8 mouse cellular contexts compared by ENCODE assay signal in genomic region chr2:68320670-68321069, GRCm38 (mm10).
DNase-seq lines count a peak whose midpoint lies in the region; ATAC-seq and TF ChIP-seq lines count a peak whose summit lies in the region.

No protein-coding gene starts in this region.

- peaks cover 22% of the 10 kb centered on the region for H3K4me1 ChIP-seq in neural tube, embryonic 15.5 days

- no peaks in the 10 kb centered on the region for H3K27me3 ChIP-seq in neural tube, embryonic 15.5 days (replicated peaks)

- 0 out of 2 replicates have a peak, but pooled peaks have one; percentile 15 for ATAC-seq in neural tube, embryonic 15.5 days (ENCODE audit: low FRiP score)

- H3K9me3 ChIP-seq in neural tube, embryonic 15.5 days (replicated peaks): no peaks in the 10 kb centered on the region

- peak; percentile 26 for DNase-seq in adrenal gland, adult 2 months
- DNase-seq in adrenal gland, adult 8-10 months: no peak
- DNase-seq in right cerebral cortex, adult 18-20 months: peak; percentile 56
- no peak for DNase-seq in right cerebral cortex, postnatal 14 days
- peak; percentile 58 to 59 for DNase-seq in layer of hippocampus, adult 2 months (ENCODE audit: low spot score in 2 of 2)
- no peak for DNase-seq in spleen, postnatal 10 days (ENCODE audit: low spot score in 2 of 2)
- DNase-seq in spleen, adult 12 weeks (ENCODE audit: low spot score): no peak

- H3K9ac ChIP-seq in neural tube, embryonic 15.5 days (replicated peaks): 0 out of 2 replicates have a peak overlapping the region, but pooled peaks have one; percentile 5

- no peak for TF ChIP-seq CTCF in layer of hippocampus, adult 2 months (conservative IDR thresholded peaks at IDR 0.05)

- peak overlapping the region; percentile 90 for H3K27ac ChIP-seq in layer of hippocampus, adult 2 months
- peak overlapping the region; percentile 65 for H3K27ac ChIP-seq in neural tube, embryonic 15.5 days (replicated peaks)

- H3K4me3 ChIP-seq in layer of hippocampus, adult 2 months: peak overlapping the region; percentile 29
- H3K4me3 ChIP-seq in neural tube, embryonic 15.5 days (replicated peaks): no peak overlapping the region

- peak overlapping the region; percentile 36 for H3K4me2 ChIP-seq in neural tube, embryonic 15.5 days

- WGBS in neural tube, embryonic 15.5 days: 13% methylated on average over 10 of the region's 10 CpGs

- no peaks in the 10 kb centered on the region for H3K36me3 ChIP-seq in neural tube, embryonic 15.5 days

Comparison
In these comparisons a context has a peak if more than half of its experiments do, and no peak if none do; other contexts are left out.
1. DNase-seq: peak in adrenal gland, adult 2 months (single experiment), right cerebral cortex, adult 18-20 months (single experiment) and layer of hippocampus, adult 2 months (2 of 2); none in adrenal gland, adult 8-10 months (single experiment), right cerebral cortex, postnatal 14 days (single experiment), spleen, postnatal 10 days (0 of 2) and spleen, adult 12 weeks (single experiment).